Mouse (Mus musculus) cerebellum, adult 11 months (tissue): Measurements from ENCODE around the gene Cfap58.

Source experiments
- DNase-seq: peaks from one replicate; pipeline ENCODE4 v3.0.0; 2022

The Cfap58 gene

DNA sequence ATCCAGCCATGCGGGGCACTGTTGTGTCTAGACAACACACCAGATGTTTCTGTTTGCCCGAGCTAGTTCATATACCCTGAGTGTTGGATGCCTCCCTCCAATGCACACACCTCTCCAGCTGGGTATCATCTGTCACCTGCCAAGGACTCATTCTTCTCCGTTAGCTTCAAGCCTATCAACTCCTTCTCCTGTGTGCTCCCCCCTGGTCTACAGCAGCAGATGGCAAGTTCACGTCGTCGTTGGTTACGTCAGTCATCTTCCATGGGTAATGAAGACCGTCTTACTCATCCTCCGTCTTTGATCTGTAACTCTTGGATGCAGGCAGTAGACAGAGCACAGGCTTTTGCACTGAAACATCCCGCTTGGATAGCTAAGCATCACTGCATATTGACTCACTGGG, 42.8 kb downstream of the Cfap58 start:
- no peak for DNase-seq

DNA sequence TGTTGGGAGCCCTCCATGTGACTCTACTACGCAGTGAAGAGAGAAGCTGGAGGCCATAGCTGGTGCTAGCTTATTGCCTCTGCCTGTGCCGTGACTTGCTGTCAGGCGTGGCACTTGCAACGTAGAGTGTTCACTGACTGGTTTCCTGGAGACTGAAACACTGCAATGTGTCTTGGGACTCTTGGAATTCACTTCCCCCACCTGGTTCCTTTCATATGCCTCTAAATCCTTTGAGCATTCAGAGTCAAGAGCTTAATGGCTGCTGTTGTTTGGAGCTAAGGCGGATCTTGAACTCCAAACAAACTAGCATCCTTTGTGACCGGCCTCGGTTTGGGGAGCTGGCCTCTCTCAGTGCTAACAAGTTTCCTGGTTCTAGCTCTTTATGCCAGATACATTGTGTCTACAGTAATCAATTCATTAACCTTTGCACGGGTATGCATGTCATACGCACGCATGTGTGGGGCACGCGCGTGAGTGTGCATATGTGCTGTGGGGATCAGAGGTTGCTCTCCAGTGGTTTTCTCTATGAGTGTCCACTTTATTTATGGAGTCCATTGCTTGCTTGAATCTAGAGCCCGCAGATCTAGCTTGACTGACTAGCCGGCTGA, 48.2 kb downstream of the Cfap58 start:
- no peak for DNase-seq

DNA sequence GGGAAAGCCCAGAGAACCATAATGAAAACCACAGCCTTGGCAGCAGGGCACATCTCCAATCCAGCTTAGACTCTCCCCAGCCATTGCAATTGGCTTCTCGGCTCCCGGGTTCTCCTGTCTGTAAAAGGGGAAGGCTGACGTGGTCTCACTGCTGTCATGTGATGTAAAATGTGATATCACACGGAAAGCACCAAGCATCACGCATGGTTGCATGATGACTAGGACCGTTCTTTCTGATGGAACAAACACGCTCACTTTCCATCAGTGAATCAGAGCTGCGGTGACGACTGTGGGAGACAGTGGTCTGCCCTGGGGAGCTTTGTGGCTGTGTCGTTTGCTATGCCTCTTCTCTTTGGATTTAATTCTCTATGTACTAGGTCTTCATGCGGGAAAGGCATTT, 50.5 kb downstream of the Cfap58 start:
- DNase-seq = no peak

DNA sequence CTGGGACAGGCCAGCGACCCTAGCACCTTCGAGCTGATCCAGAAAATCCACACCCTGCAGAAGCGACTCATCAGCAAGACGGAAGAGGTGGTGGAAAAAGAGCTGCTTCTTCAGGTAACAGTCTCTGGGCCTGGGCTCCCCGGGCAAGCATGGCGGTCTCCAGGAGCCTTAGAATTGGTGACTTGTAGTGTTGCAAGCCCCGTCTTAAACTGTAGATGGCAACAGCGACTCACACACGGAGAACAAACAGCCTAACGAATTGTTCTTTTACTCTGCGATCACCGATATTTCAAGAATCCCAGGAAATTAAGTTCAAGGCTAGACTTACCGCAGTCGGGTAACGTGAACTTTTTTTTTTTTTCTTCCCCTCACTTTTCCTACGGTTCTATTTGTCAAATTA, 51.0 kb downstream of the Cfap58 start:
- DNase-seq = no peak

DNA sequence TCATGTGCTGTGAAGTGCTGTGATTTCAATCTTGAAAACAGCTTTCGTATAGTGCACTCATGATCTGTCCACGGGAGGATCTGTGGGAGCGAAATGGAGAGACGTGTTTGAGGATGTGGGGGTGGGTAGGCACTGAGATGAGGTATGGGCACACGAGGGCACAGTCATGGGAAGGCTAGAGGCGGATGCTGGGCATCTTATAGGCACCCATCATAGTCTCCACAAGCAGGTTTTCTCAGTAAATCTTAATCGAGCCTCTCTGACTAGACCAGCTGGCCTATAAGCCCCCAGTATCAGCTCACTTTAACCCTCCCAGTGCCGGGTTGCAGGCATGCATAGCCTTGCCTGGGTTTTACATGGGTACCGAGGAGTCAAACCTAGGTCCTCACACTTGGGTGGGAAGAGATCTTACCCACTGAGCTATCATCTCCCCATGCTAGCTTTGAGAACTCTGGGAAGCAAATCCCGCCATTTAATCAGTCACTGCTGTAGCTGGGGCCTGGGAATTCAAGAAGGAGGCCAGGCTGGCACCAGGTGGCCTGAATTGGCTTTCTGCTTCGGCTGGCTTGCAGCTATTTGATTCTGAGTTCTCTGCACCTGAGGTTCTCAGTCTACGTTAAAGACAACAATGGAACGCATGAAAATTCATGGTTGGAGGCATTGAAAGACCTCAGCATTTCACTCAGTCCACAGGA, 51.6 kb downstream of the Cfap58 start:
- DNase-seq = no peak

DNA sequence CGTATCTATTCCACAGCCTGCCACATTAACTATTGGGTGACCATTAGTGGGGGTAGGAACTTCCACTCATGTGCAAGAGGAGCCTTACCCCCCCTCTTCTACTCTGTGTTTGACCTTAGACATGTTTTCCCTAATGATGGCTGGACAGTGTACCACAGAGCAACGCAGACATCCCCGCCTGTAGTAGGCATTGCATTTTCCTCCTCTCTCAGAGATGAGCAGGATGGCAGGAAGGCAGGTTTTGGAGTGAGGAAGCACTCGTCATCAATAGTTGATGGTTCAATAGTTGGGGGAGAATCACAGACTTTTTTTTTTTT, 52.1 kb downstream of the Cfap58 start:
- DNase-seq = no peak

DNA sequence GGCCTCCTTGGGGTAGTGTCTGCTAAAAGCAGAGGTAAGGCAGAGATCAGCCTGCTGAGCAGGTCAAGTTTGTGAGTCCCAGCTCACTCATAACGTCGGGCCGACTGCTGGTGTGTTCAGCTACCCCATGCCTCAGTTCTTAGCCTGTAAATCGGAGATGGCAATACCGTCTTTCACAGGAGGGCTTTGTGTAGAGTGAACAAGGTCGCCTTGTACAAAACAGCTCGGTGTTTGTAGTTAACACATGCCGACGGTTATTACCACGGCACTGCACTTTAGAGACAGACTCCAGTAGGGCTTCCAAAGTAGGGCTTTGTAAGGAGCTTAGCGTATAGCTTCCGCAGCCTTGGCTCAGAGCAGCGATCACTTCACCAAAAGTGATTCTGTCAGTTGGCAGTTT, 63.8 kb downstream of the Cfap58 start:
- no peak for DNase-seq

DNA sequence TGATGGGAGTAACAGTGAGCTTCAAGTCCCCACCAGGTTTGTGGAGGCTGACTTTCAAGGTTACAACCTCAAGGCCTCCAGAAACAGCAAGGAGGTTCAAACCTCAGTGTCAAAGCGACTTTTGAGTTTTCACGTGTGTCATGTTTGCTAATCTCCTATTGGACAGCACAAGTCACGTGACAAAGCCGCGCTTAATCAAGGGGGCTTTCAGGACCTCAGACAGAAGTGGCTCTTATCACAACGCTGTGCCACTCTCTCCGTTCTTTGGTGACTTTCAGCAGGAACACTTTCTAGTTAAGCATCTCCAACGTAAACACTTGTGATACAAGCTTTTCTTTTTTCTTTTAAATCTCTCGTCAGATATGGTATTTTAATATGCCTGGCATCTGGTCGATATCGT, 64.3 kb downstream of the Cfap58 start:
- DNase-seq = no peak

DNA sequence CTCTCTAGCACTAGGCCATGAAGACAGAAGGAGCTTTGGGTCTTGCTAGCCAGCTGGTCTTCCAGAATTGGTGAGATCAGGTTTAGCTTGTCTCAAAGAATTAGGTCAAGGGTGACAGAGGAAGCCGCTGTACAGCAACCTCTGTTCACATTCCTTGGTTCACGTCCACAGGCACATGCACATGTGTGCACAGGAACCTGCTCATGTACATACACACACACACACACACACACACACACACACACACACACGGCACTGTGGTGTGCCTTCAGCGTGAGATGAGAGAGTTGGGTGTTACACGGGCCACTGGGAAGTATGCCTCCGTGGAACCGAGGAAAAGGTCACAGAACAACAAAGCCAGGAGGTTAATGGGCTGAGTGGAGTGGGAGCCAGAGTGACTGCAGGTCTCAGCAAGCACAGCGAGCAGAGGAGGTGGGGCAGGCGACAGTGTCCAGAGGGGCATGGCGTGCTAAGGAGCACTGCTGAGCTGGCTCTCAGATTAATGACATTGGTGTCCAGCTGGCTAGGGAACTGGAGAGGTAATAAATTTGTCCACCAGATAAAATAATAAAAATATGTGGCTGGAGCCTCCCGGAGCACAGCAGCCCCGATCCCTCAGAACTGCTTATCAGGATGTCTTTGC, 71.4 kb downstream of the Cfap58 start:
- no peak for DNase-seq

DNA sequence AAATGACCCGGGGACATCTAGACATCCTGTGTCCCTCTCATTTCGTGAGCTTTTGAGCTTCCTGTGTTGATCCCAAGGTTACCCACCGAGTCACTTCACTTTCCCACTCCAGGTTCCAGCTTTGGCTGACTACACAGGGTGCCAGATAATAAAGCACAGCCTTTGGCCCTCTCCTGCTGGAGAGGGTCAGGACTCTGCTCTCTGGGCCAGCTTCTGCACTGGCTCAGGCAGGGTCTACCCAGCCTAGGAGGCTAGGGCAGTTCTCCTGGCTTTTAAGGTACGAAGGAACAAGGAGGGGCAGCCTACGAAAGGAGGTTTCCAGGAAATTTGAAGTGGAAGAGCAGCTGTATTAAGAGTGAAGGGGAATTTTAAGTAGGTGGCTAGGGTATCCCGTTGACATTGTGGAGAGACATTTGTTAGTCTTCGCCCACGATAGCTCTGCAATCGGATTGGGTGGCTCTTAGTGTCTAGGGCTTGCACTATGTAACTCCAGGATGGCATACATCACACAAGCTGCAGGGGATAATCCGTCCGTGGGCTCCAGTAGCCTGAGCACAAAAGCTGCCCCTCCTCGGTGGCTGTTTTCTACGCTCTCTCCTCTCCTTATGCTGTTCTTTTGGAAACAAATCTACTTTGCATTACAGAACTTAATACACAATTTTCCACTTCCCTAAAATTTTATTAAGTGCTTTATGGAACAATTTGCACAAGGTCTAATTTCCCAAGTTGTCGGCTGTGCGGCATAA, 72.3 kb downstream of the Cfap58 start:
- DNase-seq = no peak

DNA sequence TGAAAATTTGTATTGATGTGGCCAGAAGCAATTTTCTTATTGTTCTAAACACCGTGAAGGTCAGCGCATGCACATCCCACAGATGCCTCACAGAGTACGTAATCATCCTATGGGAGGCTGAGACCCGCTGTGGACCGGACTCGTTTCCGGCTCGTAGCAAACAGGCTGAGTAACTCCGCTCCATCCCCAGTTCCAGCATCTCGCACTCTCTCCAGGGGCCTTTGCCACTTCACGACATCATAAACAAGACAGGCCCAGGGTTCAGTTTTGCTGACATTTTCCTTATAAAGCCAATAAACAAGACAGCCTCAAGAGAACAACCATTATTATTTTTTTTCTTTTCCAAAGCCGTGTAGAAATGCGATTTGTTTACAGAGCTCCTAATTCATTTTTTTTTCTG, 82.6 kb downstream of the Cfap58 start:
- DNase-seq = no peak

DNA sequence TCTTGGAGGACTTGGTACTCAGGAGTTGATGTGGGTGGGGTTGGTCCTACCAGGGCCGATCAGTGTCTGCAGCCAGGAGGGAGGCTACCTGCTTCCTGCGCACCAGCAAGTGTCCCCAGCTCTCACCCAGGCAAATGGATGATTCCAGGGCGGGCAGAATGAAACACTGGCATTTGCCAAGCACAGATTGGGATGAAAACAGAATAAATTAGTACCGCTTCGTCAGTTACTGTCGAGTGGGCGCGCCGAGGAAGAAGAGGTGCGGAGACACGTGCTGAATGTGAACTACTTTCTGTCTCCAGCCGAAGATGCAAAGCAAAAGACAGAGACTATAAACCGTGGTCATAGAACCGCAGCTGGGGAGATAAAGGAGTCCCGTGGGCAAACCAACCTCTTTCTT, 84.0 kb downstream of the Cfap58 start:
- DNase-seq = no peak

DNA sequence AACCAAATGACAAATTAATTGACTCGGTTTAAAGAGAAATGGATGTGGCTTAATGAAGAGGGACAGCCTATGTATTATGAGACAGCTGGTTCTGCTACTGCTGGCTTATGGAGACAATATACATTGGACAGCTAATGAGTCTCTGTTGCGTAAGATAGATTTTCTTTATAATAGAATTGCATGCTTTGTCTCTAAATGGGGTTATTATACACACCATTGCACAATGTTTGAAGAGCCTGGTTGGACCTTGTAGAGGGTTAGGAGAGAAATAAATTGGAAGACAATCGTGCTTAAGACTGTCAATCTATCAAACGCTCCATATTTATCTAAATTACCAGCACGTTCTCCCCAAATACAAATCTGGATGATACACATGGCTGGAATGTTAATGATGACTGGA, 85.3 kb downstream of the Cfap58 start:
- DNase-seq = no peak

DNA sequence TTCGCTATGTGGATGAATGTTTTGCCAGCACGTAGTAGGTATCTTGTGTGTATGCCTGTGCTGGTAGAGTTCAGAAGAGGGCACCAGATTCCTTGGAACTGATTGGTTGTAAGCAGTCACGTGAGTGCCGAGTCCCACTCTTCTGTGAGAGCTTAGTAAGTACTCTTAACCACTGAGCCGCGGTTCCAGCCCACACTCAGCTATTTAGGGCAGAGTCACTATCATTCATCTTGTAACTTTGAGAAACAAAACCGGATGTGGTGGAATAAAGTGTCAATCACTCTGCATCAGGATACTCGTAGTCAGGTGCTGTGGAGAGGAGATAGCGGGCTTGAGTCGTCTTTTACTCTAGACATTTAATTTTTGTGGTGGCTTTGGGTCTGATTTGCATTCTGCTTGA, 86.3 kb downstream of the Cfap58 start:
- DNase-seq = no peak

DNA sequence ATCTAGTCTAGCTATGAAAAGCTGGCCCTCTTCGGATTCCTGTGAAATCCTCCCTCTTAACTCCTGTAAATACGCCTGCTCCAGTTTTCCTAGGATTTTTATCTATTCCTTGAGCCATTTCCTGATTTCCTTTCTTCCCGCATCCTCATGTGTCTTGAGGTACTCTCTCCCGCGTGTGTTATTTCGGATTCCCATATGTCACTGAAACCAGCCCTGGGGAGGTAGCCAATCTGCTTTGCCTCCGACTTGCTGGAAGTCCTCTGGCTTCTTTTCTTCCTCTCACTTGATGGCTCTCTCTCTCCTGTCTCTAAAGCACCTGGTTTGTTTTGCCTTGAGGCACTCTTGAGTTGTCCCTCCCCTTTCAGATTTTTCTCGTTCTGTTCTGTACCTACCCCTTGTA, 87.9 kb downstream of the Cfap58 start:
- DNase-seq = no peak

DNA sequence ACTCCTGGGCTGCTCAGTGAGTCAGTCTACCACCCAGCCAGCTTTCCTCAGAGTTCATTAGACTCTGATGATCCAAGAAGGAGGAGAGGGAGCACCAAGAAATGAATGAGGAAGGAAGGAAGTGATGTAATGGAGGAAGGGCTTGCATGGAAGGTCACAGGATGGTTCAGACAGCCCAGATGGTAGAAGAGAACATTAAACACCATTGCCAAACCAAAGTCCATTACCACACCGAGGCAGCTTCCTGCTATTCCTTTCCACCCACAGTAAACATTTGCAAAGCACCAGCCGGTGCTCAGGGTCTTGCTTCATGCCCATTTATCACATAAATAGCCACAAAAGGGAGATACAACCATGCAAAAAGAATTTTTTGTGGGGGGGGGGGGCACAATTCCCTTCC, 89.4 kb downstream of the Cfap58 start:
- DNase-seq = no peak

DNA sequence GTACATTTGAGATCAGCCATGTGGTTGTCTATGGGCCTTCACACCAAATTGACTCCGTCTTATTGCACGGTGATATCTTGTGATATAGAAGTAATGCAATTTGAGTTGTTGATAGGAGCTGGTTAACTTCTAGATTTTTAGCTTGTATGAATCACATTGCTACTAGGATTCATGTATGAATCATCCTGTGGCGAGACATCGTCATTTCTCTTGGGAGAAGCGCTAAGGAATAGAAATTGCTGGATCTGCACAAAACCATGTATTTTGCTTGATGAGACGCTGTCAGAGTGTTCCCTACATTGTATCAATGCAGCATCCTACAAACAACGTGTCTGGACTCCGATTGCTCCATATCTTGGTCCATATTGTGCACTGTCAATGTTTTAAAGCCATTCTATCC, 102.1 kb downstream of the Cfap58 start:
- no peak for DNase-seq

DNA sequence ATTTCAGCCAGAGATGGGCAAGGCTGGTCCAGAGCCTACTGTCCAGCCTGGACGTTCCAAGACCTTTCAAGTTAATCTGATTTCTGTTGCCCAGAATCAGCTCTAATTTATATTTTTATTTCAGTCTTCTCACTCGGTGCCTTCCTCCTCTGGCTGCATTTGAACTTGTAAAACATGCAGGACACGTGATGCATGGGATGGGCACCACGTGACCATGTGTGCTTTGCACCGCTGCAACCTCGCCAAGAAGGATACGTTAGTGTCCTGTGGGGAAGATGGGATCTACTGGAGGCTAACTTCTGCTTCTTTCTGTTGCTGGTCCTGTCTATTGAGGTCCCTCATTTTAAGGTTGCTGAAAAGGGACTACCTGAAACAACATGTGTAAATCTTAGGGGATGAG, 109.8 kb downstream of the Cfap58 start:
- DNase-seq = no peak

DNA sequence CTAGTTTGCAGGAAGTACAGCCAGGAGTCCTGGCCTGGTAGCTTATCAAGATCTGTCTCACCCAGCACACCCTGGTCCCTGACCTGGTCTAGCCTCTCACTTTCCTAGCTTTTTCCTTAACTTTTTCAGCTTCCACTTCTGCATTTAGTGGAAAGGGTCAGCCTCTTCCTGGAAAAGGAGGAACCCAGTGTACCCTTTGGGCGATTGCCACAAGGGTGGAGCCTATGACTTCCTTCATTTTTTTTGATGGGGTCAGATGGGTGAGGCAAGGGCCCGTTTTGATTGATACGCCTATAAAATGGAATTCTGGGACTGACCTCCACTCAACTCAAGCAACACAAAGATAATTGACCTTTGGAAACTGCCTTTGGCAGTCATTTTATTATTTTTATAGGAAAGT, 111.9 kb downstream of the Cfap58 start:
- DNase-seq = no peak

DNA sequence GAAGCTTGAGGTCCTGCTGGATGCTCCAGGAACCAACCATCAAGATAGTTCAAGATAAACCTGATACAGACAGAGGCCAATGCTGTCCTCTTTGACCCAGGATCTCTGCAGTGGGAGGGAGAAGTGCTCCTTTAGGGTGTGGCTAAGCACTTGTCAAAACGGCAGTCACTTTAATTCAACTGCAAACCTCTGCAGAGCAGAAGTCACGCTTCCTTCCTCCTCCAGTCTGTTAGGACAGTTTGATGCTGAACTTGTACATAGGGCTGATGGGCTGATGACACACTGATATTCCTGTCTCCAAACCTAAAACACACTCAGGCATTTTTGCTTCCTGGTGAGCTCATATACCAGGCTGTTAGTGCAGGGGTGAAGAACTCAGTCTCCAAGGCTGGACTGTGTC, 125.8 kb downstream of the Cfap58 start:
- no peak for DNase-seq

DNA sequence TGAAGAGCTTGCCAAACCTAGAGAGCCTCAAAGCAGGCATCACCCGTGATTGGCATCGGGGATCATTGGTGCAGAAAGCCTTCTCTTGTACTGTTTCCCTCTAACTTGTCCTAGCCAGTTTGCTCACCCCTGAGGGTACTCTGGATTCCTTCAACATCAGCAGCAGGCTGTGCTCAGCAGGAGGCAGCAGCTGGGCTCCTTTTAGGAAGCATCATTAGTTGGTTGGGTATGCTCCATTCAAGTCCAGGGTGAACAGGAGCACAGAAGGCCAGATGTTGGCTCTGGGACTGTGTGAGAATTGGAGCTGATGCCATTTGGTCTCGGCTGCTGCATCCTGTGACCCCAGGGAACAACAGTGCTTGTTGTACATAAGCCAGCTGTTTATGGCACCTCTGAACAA, 142.2 kb downstream of the Cfap58 start:
- DNase-seq = no peak

DNA sequence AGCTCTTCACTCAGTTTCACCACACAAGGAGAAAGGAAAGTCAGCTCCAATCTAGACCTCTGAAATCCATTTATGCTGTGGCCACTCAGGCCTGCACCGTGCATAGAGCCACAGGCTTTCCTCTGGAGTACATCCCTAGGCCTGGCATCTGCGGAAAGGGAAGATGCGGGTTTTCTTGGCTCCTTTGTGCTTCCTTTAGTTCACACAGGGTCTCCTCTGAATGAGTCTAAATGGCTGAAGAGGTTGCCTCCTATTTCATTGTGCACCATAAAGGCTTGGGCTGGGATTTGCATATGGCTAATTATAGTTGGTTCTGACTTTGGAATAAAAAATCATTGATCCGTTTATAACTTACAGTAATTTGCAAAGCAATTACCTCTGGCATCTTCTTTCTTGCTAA, 144.0 kb downstream of the Cfap58 start:
- DNase-seq = no peak
